Mouse (Mus musculus): ENCODE measurements at regions not wholly inside any gene's neighbourhood (a gene's known extent, or its start where the extent isn't known, plus 50 kb on each side); places are given as distances from the start of the nearest gene placed in this dataset.

GRCm38 (mm10) chr4:124414386-124414785 lies 196.2 kb downstream of the 3100002H09Rik start:
- TF ChIP-seq POLR2A (IDR thresholded peaks at IDR 0.05; ENCODE audit: low read depth, low read length) (no peak), RAD21 (IDR thresholded peaks at IDR 0.05; ENCODE audit: low read depth, low read length) (no peak), CTCF (conservative IDR thresholded peaks at IDR 0.05 in 1 of 2, IDR thresholded peaks at IDR 0.05 in 1 of 2; ENCODE audit: low read depth in 2 of 2, low read length in 2 of 2) (no peak), ZC3H11A (IDR thresholded peaks at IDR 0.05; ENCODE audit: low read depth, low read length) (no peak), MXI1 (IDR thresholded peaks at IDR 0.05; ENCODE audit: low read depth, low read length) (no peak), MAZ (IDR thresholded peaks at IDR 0.05; ENCODE audit: low read depth, low read length) (no peak), GABPA (IDR thresholded peaks at IDR 0.05; ENCODE audit: insufficient replicate concordance, low read depth, low read length) (no peak), NRF1 (IDR thresholded peaks at IDR 0.05; ENCODE audit: low read depth, low read length) (no peak), MYC (IDR thresholded peaks at IDR 0.05; ENCODE audit: low read depth, low read length) (no peak), EP300 (IDR thresholded peaks at IDR 0.05; ENCODE audit: low read length) (no peak)

All from CH12.LX (cell line).